Mouse (Mus musculus): ENCODE measurements around the gene Olfr492.

GRCm38 (mm10) chr7:108365035-108365434, 41.6 kb upstream of the Olfr492 start, which contains the start of gene Olfr494:
- TF ChIP-seq CTCF (IDR thresholded peaks at IDR 0.05): no peak
- TF ChIP-seq EP300 (IDR thresholded peaks at IDR 0.05): no peak

All from lung, postnatal 0 days (tissue).